Mouse (Mus musculus) midbrain, embryonic 14.5 days (tissue): ENCODE measurements around the gene 9130019O22Rik. TPM values are rescaled to one million over a fixed set of nuclear protein-coding genes. Genes with fewer than 3 reads are reported as not detected.
A peak's percentile ranks its signal among the peaks of the same experiment; 100 is the strongest.
"Not testable (repeated sequence)": the region's sequence is repeated elsewhere in the genome, so short reads cannot be mapped to it uniquely, and the experiment has no call there.

Experiments
- ATAC-seq: fragments of 200-750 bp; cut with Nextera tagmentation; 2 replicates; pipeline ENCODE4 v1.8.0; 2017; ENCODE audit warnings: moderate number of reproducible peaks, moderate library complexity; ENCODE audit not compliant: low FRiP score, low TSS enrichment
- DNase-seq: peaks from one replicate; pipeline ENCODE4 v3.0.0-alpha.2; 2015
- H3K27ac ChIP-seq: fragments of 300-500 bp; sonication (generic); replicated peaks from 2 replicates; pipeline ENCODE4 v1.5.1; 2014; ENCODE audit warnings: mild to moderate bottlenecking, low read depth, low read length, moderate library complexity
- H3K27me3 ChIP-seq: fragments of 300-500 bp; sonication (generic); 2 replicates; pipeline ENCODE4 v1.6.1; 2014; ENCODE audit warnings: low read length, control low read depth, mixed read lengths; ENCODE audit not compliant: control insufficient read depth, insufficient read depth
- H3K36me3 ChIP-seq: fragments of 300-500 bp; sonication (generic); 2 replicates; pipeline ENCODE4 v1.6.1; 2014; ENCODE audit warnings: low read length, control low read depth; ENCODE audit not compliant: control insufficient read depth, insufficient read depth
- H3K4me1 ChIP-seq: fragments of 300-500 bp; sonication (generic); 2 replicates; pipeline ENCODE4 v1.6.1; 2014; ENCODE audit warnings: mild to moderate bottlenecking, antibody characterized with exemption, low read length, control low read depth; ENCODE audit not compliant: control insufficient read depth, insufficient read depth
- H3K4me2 ChIP-seq: fragments of 300-500 bp; sonication (generic); 2 replicates; pipeline ENCODE4 v1.6.1; 2014; ENCODE audit warnings: mild to moderate bottlenecking, low read length, moderate library complexity
- H3K4me3 ChIP-seq: fragments of 300-500 bp; sonication (generic); replicated peaks from 2 replicates; pipeline ENCODE4 v1.5.1; 2014; ENCODE audit warnings: low read depth, low read length
- H3K9ac ChIP-seq: fragments of 300-500 bp; sonication (generic); replicated peaks from 2 replicates; pipeline ENCODE4 v1.6.1; 2014; ENCODE audit warnings: mild to moderate bottlenecking, low read length, moderate library complexity
- H3K9me3 ChIP-seq: fragments of 300-500 bp; sonication (generic); 2 replicates; pipeline ENCODE4 v1.6.1; 2016; ENCODE audit warnings: low read length, control low read depth, mixed read lengths; ENCODE audit not compliant: control insufficient read depth
- WGBS: fragments of 180-500 bp; shearing (Covaris S2); extraction: QIAGEN DNeasy Blood & Tissue Kit; methylation state at CpG from one replicate; pipeline ENCODE4 v1.1.7; 2014; 5-methylcytosine and 5-hydroxymethylcytosine counted together
- polyA plus RNA-seq: library from polyadenylated mRNA; unstranded; fragments of >200 nt; fragmentation: Nextera tagmentation; extraction: Ambion mirVana; gene quantifications from 2 replicates; pipeline ENCODE4 v1.2.1, GENCODE M21; 2014

9130019O22Rik gene
- polyA plus RNA-seq, 1 experiment from 2014 or later, result 6.9 TPM

- DNase-seq, result no peak
- peaks cover 19% of the 10 kb centered on the region for H3K4me1 ChIP-seq
These were observed 3.3 kb upstream of the 9130019O22Rik start for GRCm38 (mm10) chr7:127390306-127390705.

GRCm38 (mm10) chr7:127388201-127388600, 1.2 kb upstream of the 9130019O22Rik start:
- DNase-seq, H3K27me3 ChIP-seq: not testable (repeated sequence)

More at GRCm38 (mm10) chr7:127390306-127390705, 3.3 kb upstream of the 9130019O22Rik start:
- Histone ChIP-seq H3K36me3 (peaks cover 6% of the 10 kb centered on the region; the same call in 1 of the 2 replicates), H3K9ac (no peak overlapping the region), H3K4me3 (no peak overlapping the region), H3K9me3 (no peaks in the 10 kb centered on the region), H3K4me2 (no peak overlapping the region), H3K27ac (no peak overlapping the region), H3K27me3 (no peaks in the 10 kb centered on the region)
- no peak for ATAC-seq
- WGBS, result 77% methylated on average over 7 of the region's 7 CpGs

GRCm38 (mm10) chr7:127385560-127385959, 1.4 kb downstream of the 9130019O22Rik start:
- not testable (repeated sequence) for H3K9me3 ChIP-seq, H3K4me2 ChIP-seq, H3K9ac ChIP-seq, DNase-seq, ATAC-seq, H3K4me3 ChIP-seq, H3K27ac ChIP-seq, H3K36me3 ChIP-seq, H3K27me3 ChIP-seq, H3K4me1 ChIP-seq
- WGBS, result 91% methylated on average over 4 of the region's 4 CpGs

More at GRCm38 (mm10) chr7:127388201-127388600, 1.2 kb upstream of the 9130019O22Rik start:
- not testable (repeated sequence) for H3K27ac ChIP-seq, H3K9me3 ChIP-seq, H3K4me2 ChIP-seq, H3K36me3 ChIP-seq, H3K4me3 ChIP-seq, H3K9ac ChIP-seq, ATAC-seq
- peaks cover 13% of the 10 kb centered on the region for H3K4me1 ChIP-seq

GRCm38 (mm10) chr7:127378310-127378921, 8.6 kb downstream of the 9130019O22Rik start:
- ATAC-seq, result no peak
- 80% methylated on average over 6 of the region's 6 CpGs for WGBS
- Histone ChIP-seq H3K36me3 (peaks cover 3% of the 10 kb centered on the region; the same call in 1 of the 2 replicates), H3K4me2 (no peak overlapping the region), H3K27me3 (no peaks in the 10 kb centered on the region), H3K9ac (no peak overlapping the region), H3K27ac (no peak overlapping the region), H3K4me3 (no peak overlapping the region), H3K4me1 (no peaks in the 10 kb centered on the region), H3K9me3 (no peaks in the 10 kb centered on the region)
- no peak for DNase-seq

GRCm38 (mm10) chr7:127375271-127376245, 11.4 kb downstream of the 9130019O22Rik start, which contains the start of gene Zfp747:
TSS of gene Zfp747 (minus strand) at chr7:127376050.
- Histone ChIP-seq H3K4me3 (peak within 1 kb of the TSS; percentile 65), H3K4me2 (peak within 1 kb of the TSS; percentile 68), H3K9ac (peak within 1 kb of the TSS; percentile 73), H3K27ac (peak within 1 kb of the TSS; percentile 65; the same call in 1 of the 2 replicates)
- not testable (repeated sequence) for H3K4me1 ChIP-seq, H3K36me3 ChIP-seq, H3K27me3 ChIP-seq, H3K9me3 ChIP-seq
- DNase-seq (peak; percentile 95), ATAC-seq (peak; percentile 92)
- WGBS, result 3% methylated on average over 49 of the region's 49 CpGs

GRCm38 (mm10) chr7:127371870-127372269, 15.1 kb downstream of the 9130019O22Rik start:
- 85% methylated on average over 3 of the region's 3 CpGs for WGBS
- not testable (repeated sequence) for H3K9me3 ChIP-seq, DNase-seq, H3K36me3 ChIP-seq, ATAC-seq, H3K27ac ChIP-seq, H3K4me3 ChIP-seq, H3K27me3 ChIP-seq, H3K9ac ChIP-seq, H3K4me1 ChIP-seq, H3K4me2 ChIP-seq

GRCm38 (mm10) chr7:127371213-127371612, 15.8 kb downstream of the 9130019O22Rik start:
- no peak overlapping the region for H3K9ac ChIP-seq
- H3K27ac ChIP-seq, result no peak overlapping the region
- H3K4me1 ChIP-seq, result no peaks in the 10 kb centered on the region
- no peak overlapping the region for H3K4me3 ChIP-seq
- WGBS, result 83% methylated on average over 2 of the region's 2 CpGs
- ATAC-seq (no peak), DNase-seq (no peak)
- H3K27me3 ChIP-seq, result no peaks in the 10 kb centered on the region
- H3K36me3 ChIP-seq, result no peaks in the 10 kb centered on the region
- H3K4me2 ChIP-seq, result no peak overlapping the region
- H3K9me3 ChIP-seq, result no peaks in the 10 kb centered on the region

- Histone ChIP-seq H3K9ac (no peak overlapping the region), H3K27ac (no peak overlapping the region), H3K27me3 (no peaks in the 10 kb centered on the region), H3K4me3 (no peak overlapping the region), H3K4me1 (peaks cover 10% of the 10 kb centered on the region; the same call in 1 of the 2 replicates), H3K9me3 (no peaks in the 10 kb centered on the region), H3K36me3 (no peaks in the 10 kb centered on the region), H3K4me2 (no peak overlapping the region)
- 92% methylated on average over 3 of the region's 3 CpGs for WGBS
- no peak for ATAC-seq
- no peak for DNase-seq
These were observed 20.7 kb downstream of the 9130019O22Rik start for GRCm38 (mm10) chr7:127366249-127366648.
